Mouse (Mus musculus) common myeloid progenitor, adult 5-6 weeks (primary cell): ENCODE data around the gene Vmn1r173. TPM values are rescaled to one million over a fixed set of nuclear protein-coding genes. Genes with fewer than 3 reads are reported as not detected.
"Not testable (repeated sequence)": the region's sequence is repeated elsewhere in the genome, so short reads cannot be mapped to it uniquely, and the experiment has no call there.

ENCODE experiments used
- ATAC-seq: replicated peaks from 2 replicates; pipeline ENCODE4 v1.8.0; 2016; ENCODE audit warnings: low read depth, mild to moderate bottlenecking, moderate TSS enrichment, inconsistent platforms; ENCODE audit not compliant: poor library complexity, severe bottlenecking
- total RNA-seq: library from RNA; stranded (forward); fragments of 200-1000, 187-1606 nt; gene quantifications from 2 replicates; pipeline ENCODE4 v1.2.3, GENCODE M21; 2017

Vmn1r173 gene
- not detected in 2 replicates for total RNA-seq

DNA sequence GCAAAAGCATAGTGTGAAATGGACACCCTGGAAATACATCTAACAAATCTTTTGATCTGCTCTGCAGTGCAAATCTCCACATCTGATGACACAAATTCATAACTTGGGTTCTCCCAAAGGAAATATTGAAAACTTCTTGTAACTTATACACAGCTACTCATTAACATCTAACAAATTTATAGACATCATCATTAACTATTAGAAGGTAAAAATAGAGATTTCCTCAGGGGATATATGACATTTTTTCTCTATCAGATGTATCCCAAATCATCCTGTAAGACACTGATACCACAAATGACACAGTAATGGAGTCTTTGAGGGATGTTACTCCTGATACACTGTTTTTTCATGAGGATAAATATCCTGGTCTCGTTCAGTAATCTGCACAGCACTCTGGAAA is at the start of gene Vmn1r173:
Gene Vmn1r173 (plus strand): TSS at position 301 of the 400 bp plus-strand sequence.
- ATAC-seq = not testable (repeated sequence)

DNA sequence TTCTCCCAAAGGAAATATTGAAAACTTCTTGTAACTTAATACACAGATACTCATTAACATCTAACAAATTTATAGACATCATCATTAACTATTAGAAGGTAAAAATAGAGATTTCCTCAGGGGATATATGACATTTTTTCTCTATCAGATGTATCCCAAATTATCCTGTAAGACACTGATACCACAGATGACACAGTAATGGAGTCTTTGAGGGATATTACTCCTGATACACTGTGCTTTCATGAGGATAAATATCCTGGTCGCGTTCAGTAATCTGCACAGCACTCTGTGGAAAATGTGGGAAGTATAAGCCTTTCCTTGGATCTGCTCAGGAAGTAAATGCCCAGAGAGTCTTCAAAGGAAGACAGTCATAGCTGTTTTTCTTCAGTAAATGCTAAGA is 42.5 kb upstream of the Vmn1r173 start, which contains the start of gene Vmn1r172:
Gene Vmn1r172 (plus strand): TSS at position 301 of the 400 bp plus-strand sequence.
- no peak for ATAC-seq

DNA sequence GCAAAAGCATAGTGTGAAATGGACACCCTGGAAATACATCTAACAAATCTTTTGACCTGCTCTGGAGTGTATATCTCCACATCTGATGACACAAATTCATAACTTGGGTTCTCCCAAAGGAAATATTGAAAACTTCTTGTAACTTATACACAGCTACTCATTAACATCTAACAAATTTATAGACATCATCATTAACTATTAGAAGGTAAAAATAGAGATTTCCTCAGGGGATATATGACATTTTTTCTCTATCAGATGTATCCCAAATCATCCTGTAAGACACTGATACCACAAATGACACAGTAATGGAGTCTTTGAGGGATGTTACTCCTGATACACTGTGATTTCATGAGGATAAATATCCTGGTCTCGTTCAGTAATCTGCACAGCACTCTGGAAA is 51.5 kb downstream of the Vmn1r173 start, which contains the start of gene Vmn1r174:
Gene Vmn1r174 (plus strand): TSS at position 301 of the 400 bp plus-strand sequence.
- ATAC-seq = not testable (repeated sequence)

Other genes with a start within 250 kb of the Vmn1r173 start
- gene Vmn1r167, start 193.5 kb upstream of the Vmn1r173 start, total RNA-seq = not detected in 2 replicates
- not detected in 2 replicates for gene Vmn1r168, start 161.0 kb upstream of the Vmn1r173 start, total RNA-seq
- gene Vmn1r169, start 125.2 kb upstream of the Vmn1r173 start, total RNA-seq = not detected in 2 replicates
- gene Vmn1r170, start 94.5 kb upstream of the Vmn1r173 start, total RNA-seq = not detected in 2 replicates
- gene Vmn1r171, start 70.0 kb upstream of the Vmn1r173 start, total RNA-seq = not detected in 2 replicates
- not detected in 2 replicates for gene Vmn1r172, start 42.4 kb upstream of the Vmn1r173 start, total RNA-seq
- gene Vmn1r174, start 51.6 kb downstream of the Vmn1r173 start, total RNA-seq = not detected in 2 replicates
- not detected in 2 replicates for gene Vmn1r175, start 109.9 kb downstream of the Vmn1r173 start, total RNA-seq
- not detected in 2 replicates for gene Vmn1r176, start 136.7 kb downstream of the Vmn1r173 start, total RNA-seq
- not detected in 2 replicates for gene Vmn1r177, start 165.7 kb downstream of the Vmn1r173 start, total RNA-seq
- not detected in 2 replicates for gene Vmn1r178, start 191.3 kb downstream of the Vmn1r173 start, total RNA-seq
- not detected in 2 replicates for gene Vmn1r179, start 226.3 kb downstream of the Vmn1r173 start, total RNA-seq
- gene Vmn1r180, start 249.9 kb downstream of the Vmn1r173 start, total RNA-seq = not detected in 2 replicates